Mouse (Mus musculus) hindbrain, embryonic 12.5 days (tissue): Measurements from ENCODE around the gene Gltp. TPM values are rescaled to one million over a fixed set of nuclear protein-coding genes. Genes with fewer than 3 reads are reported as not detected.

Experiments
- microRNA-seq: library from miRNA; unstranded; fragments of <30 nt; microRNA quantifications from one replicate; pipeline ENCODE4, GENCODE M21; 2017
- polyA plus RNA-seq: library from polyadenylated mRNA; unstranded; fragments of >200 nt; fragmentation: Nextera tagmentation; extraction: Ambion mirVana; gene quantifications from 2 replicates; pipeline ENCODE4 v1.2.1, GENCODE M21; 2016

Gltp gene
- polyA plus RNA-seq, 1 experiment from 2014 or later = 63.3 TPM

Small RNA genes lying within 50 kb of the gene (microRNA-seq; reads per million reads assigned to microRNA genes)
- not detected for gene Mir7028

Other genes starting within 250 kb of the Gltp start
- 27.3 and 31.5 TPM in 2 replicates for gene Mmab, start 246.9 kb downstream of the Gltp start, polyA plus RNA-seq
- 50.6 and 51.2 TPM in 2 replicates for gene Mvk, start 246.7 kb downstream of the Gltp start, polyA plus RNA-seq
- 9.4 and 9.9 TPM in 2 replicates for gene Fam222a, start 123.0 kb downstream of the Gltp start, polyA plus RNA-seq
- 1.3 and 1.5 TPM in 2 replicates for gene Trpv4, start 32.6 kb downstream of the Gltp start, polyA plus RNA-seq
- 19.6 and 21.1 TPM in 2 replicates for gene Tchp, start 16.8 kb upstream of the Gltp start, polyA plus RNA-seq
- 80.2 and 81.9 TPM in 2 replicates for gene Ankrd13a, start 83.7 kb upstream of the Gltp start, polyA plus RNA-seq
- gene Git2, start 84.5 kb upstream of the Gltp start, polyA plus RNA-seq = 47.2 and 57.1 TPM in 2 replicates
- 165 TPM in 2 replicates for gene 1500011B03Rik, start 132.5 kb upstream of the Gltp start, polyA plus RNA-seq
- not detected in 2 replicates for gene 4930519G04Rik, start 162.7 kb upstream of the Gltp start, polyA plus RNA-seq
- 0.56 and 0.76 TPM in 2 replicates for gene Gm9936, start 167.7 kb upstream of the Gltp start, polyA plus RNA-seq
- 2.0 and 3.0 TPM in 2 replicates for gene Oasl2, start 206.0 kb upstream of the Gltp start, polyA plus RNA-seq
- gene Oasl1, start 232.3 kb upstream of the Gltp start, polyA plus RNA-seq = 0.13 and 0.17 TPM in 2 replicates